Comparison of ENCODE assay signal across 8 mouse cellular contexts in the genomic region with DNA sequence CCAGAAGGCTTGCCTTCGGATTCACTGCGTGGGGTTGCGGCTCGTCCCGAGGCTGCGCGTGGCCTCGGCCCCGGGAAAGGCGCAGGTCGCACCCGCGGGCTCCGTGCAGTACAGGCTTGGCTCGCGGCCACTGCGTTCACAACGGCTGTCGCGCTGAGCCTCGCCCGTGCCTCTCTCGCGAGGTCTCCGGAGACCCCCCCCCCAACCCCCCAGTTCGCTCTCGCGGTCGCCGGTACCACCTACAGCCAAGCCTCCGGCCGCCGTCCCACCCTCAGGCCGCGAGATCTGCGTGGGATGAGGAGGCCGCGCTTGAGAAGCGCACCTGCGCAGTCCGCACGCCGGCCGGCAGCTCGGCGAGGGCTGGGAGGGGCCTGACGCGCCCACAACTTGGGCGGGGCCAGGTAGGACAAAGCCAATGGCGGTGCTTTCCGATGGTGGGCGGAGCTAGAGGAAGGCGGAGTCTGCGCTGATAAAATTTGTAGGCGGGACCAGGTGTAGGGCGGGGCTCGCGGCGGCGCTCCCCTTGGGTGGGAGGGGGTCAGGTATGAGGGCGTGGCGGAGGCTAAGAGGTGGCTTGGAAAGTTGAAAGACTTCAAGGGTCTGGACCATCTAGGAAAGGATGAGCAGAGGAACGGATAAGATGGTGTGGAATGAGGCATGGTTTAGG. TPM values are rescaled to one million over a fixed set of nuclear protein-coding genes. Genes with fewer than 3 reads are reported as not detected.
DNase-seq lines count a peak whose midpoint lies in the region; ATAC-seq lines count a peak whose summit lies in the region.

No protein-coding gene starts in this region.

- under 1% methylated on average over 62 of the region's 63 CpGs for WGBS in intestine, embryonic 14.5 days

- intact Hi-C loops in gastrocnemius, postnatal 14 days (cut with DNase I; ENCODE audit: low total_unique reads) = no loop called here
- intact Hi-C loops in left cerebral cortex, postnatal 14 days (cut with DNase I) = no loop called here

- DNase-seq in adipocyte (ENCODE audit: low spot score) = peak; percentile 92
- peak; percentile 96 for DNase-seq in embryo, embryonic 10 days (ENCODE audit: low spot score)
- DNase-seq in gastrocnemius, postnatal 14 days = peak; percentile 90
- DNase-seq in intestine, embryonic 14.5 days (ENCODE audit: low spot score) = peak; percentile 95
- DNase-seq in left cerebral cortex, postnatal 14 days (ENCODE audit: low spot score in 2 of 2) = peak; percentile 91 to 93
- DNase-seq in mesoderm, embryonic 11.5 days (ENCODE audit: low read depth, low spot score) = peak; percentile 90
- DNase-seq in right cerebral cortex, postnatal 36 days (ENCODE audit: low spot score in 2 of 2) = peak; percentile 87 to 90
- peak; percentile 93 for DNase-seq in yolk sac, embryonic 10.5 days (ENCODE audit: low spot score)

- H3K27ac ChIP-seq in intestine, embryonic 14.5 days (ENCODE audit: low read depth) = peak overlapping the region; percentile 54; the same call in 1 of the 2 replicates

- no peaks in the 10 kb centered on the region for H3K9me3 ChIP-seq in intestine, embryonic 14.5 days (ENCODE audit: control insufficient read depth, low read length)

- H3K9ac ChIP-seq in intestine, embryonic 14.5 days (ENCODE audit: low read length) = peak overlapping the region; percentile 71

- H3K36me3 ChIP-seq in intestine, embryonic 14.5 days (ENCODE audit: control insufficient read depth, insufficient read depth, low read length) = no peaks in the 10 kb centered on the region

- peak; percentile 93 for ATAC-seq in intestine, embryonic 14.5 days (replicated peaks; ENCODE audit: low FRiP score, low TSS enrichment, low read depth)

- H3K4me3 ChIP-seq in intestine, embryonic 14.5 days (ENCODE audit: low read depth, low read length) = peak overlapping the region; percentile 85

- H3K27me3 ChIP-seq in intestine, embryonic 14.5 days (replicated peaks; ENCODE audit: control insufficient read depth, insufficient read depth, low read length) = no peaks in the 10 kb centered on the region

- H3K4me2 ChIP-seq in intestine, embryonic 14.5 days (ENCODE audit: low read length) = peak overlapping the region; percentile 64

- H3K4me1 ChIP-seq in intestine, embryonic 14.5 days (replicated peaks; ENCODE audit: control insufficient read depth, insufficient read depth, low read length) = peaks cover 19% of the 10 kb centered on the region

RNA-seq across cellular contexts. Expression of gene Dgke, which starts 6.1 kb away (rescaled TPM):
- 1 to 10 TPM; 3.9 to 4.3 TPM for total RNA-seq in gastrocnemius, postnatal 14 days (2021)
- 4.3 and 5.1 TPM in 2 replicates for polyA plus RNA-seq in intestine, embryonic 14.5 days (2014; fragmentation: Nextera tagmentation; extraction: Ambion mirVana)
- 10 to 100 TPM; 44.9 to 47.8 TPM for total RNA-seq in left cerebral cortex, postnatal 14 days (2021)

RNA-seq across cellular contexts. Expression of gene Gm525, which starts 13.1 kb away (rescaled TPM):
- not detected for total RNA-seq in gastrocnemius, postnatal 14 days (2021)
- polyA plus RNA-seq in intestine, embryonic 14.5 days (2014; fragmentation: Nextera tagmentation; extraction: Ambion mirVana) = 0.59 and 1.1 TPM in 2 replicates
- not detected for total RNA-seq in left cerebral cortex, postnatal 14 days (2021)

Comparison
In these comparisons a context has a peak if more than half of its experiments do, and no peak if none do; other contexts are left out.
1. Peak in every context shown above with its lines: DNase-seq, ATAC-seq, H3K4me3 ChIP-seq and H3K27ac ChIP-seq.
2. RNA of gene Dgke, which starts 6.1 kb away (total RNA-seq): 44.9 to 47.8 TPM in left cerebral cortex, postnatal 14 days; 3.9 to 4.3 TPM in gastrocnemius, postnatal 14 days; every median in the first group is over 4 times any median in the second.